Mouse (Mus musculus): Measurements from ENCODE around the gene Rps6ka2. TPM values are rescaled to one million over a fixed set of nuclear protein-coding genes. Genes with fewer than 3 reads are reported as not detected.

Rps6ka2 gene
- polyA plus RNA-seq, 1 experiment: 28.2 TPM

GRCm38 (mm10) chr17:7197121-7197925, 27.4 kb downstream of the Rps6ka2 start:
- H3K79me2 ChIP-seq (ENCODE audit: control insufficient read depth, insufficient read depth): peaks cover 86% of the 10 kb centered on the region
- no peaks in the 10 kb centered on the region for H3K27me3 ChIP-seq (ENCODE audit: control insufficient read depth, insufficient read depth, insufficient read length)
- H3K79me3 ChIP-seq (ENCODE audit: low read depth): peaks cover 45% of the 10 kb centered on the region
- no peaks in the 10 kb centered on the region for H3K36me3 ChIP-seq (ENCODE audit: control insufficient read depth, insufficient read depth)
- TF ChIP-seq MYOD1 (IDR thresholded peaks at IDR 0.05; ENCODE audit: control insufficient read depth, insufficient read length, low read depth): no peak
- TF ChIP-seq MYOG (IDR thresholded peaks at IDR 0.05; ENCODE audit: control insufficient read depth, extremely low read depth, insufficient read length): no peak
- TF ChIP-seq CTCF (IDR thresholded peaks at IDR 0.05; ENCODE audit: control insufficient read depth, insufficient read depth, insufficient read length): no peak
- no peak for TF ChIP-seq CEBPB (IDR thresholded peaks at IDR 0.05; ENCODE audit: low read depth)
- TF ChIP-seq MAX (IDR thresholded peaks at IDR 0.05): no peak
- H3K4me3 ChIP-seq (ENCODE audit: insufficient read depth, poor library complexity, severe bottlenecking): no peak overlapping the region
- H3ac ChIP-seq (ENCODE audit: control insufficient read depth, insufficient read length, low read depth): no peak overlapping the region

GRCm38 (mm10) chr17:7204771-7205406, 35.0 kb downstream of the Rps6ka2 start:
- Histone ChIP-seq H3K79me2 (ENCODE audit: control insufficient read depth, insufficient read depth) (peaks cover 76% of the 10 kb centered on the region), H3K27me3 (ENCODE audit: control insufficient read depth, insufficient read depth, insufficient read length) (no peaks in the 10 kb centered on the region), H3ac (ENCODE audit: control insufficient read depth, insufficient read length, low read depth) (no peak overlapping the region), H3K4me3 (ENCODE audit: insufficient read depth, poor library complexity, severe bottlenecking) (no peak overlapping the region), H3K79me3 (ENCODE audit: low read depth) (peaks cover 41% of the 10 kb centered on the region), H3K36me3 (ENCODE audit: control insufficient read depth, insufficient read depth) (peaks cover 4% of the 10 kb centered on the region)
- peak; percentile 76 for TF ChIP-seq MYOD1 (IDR thresholded peaks at IDR 0.05; ENCODE audit: control insufficient read depth, insufficient read length, low read depth)
- no peak for TF ChIP-seq CTCF (IDR thresholded peaks at IDR 0.05; ENCODE audit: control insufficient read depth, insufficient read depth, insufficient read length)
- no peak for TF ChIP-seq USF1 (IDR thresholded peaks at IDR 0.05; ENCODE audit: low read depth)
- no peak for TF ChIP-seq CEBPB (IDR thresholded peaks at IDR 0.05; ENCODE audit: low read depth)
- TF ChIP-seq MYOG (IDR thresholded peaks at IDR 0.05; ENCODE audit: control insufficient read depth, extremely low read depth, insufficient read length): no peak
- TF ChIP-seq FOSL1 (IDR thresholded peaks at IDR 0.05; ENCODE audit: insufficient read depth, low read length, poor library complexity, severe bottlenecking): no peak

- H3ac ChIP-seq (ENCODE audit: control insufficient read depth, insufficient read length, low read depth): no peak overlapping the region
- H3K36me3 ChIP-seq (ENCODE audit: control insufficient read depth, insufficient read depth): peaks cover 4% of the 10 kb centered on the region
- TF ChIP-seq MYOG (IDR thresholded peaks at IDR 0.05; ENCODE audit: control insufficient read depth, extremely low read depth, insufficient read length) (no peak), CTCF (IDR thresholded peaks at IDR 0.05; ENCODE audit: control insufficient read depth, insufficient read depth, insufficient read length) (no peak), FOSL1 (IDR thresholded peaks at IDR 0.05; ENCODE audit: insufficient read depth, low read length, poor library complexity, severe bottlenecking) (no peak), MAX (IDR thresholded peaks at IDR 0.05) (no peak), MYOD1 (IDR thresholded peaks at IDR 0.05; ENCODE audit: control insufficient read depth, insufficient read length, low read depth) (no peak), USF1 (IDR thresholded peaks at IDR 0.05; ENCODE audit: low read depth) (no peak), CEBPB (IDR thresholded peaks at IDR 0.05; ENCODE audit: low read depth) (no peak)
- H3K4me3 ChIP-seq (ENCODE audit: insufficient read depth, poor library complexity, severe bottlenecking): no peak overlapping the region
- H3K79me2 ChIP-seq (ENCODE audit: control insufficient read depth, insufficient read depth): peaks cover 86% of the 10 kb centered on the region
- peaks cover 45% of the 10 kb centered on the region for H3K79me3 ChIP-seq (ENCODE audit: low read depth)
- no peaks in the 10 kb centered on the region for H3K27me3 ChIP-seq (ENCODE audit: control insufficient read depth, insufficient read depth, insufficient read length)
Observed at GRCm38 (mm10) chr17:7206434-7207145, 36.7 kb downstream of the Rps6ka2 start.

GRCm38 (mm10) chr17:7210648-7211047, 40.7 kb downstream of the Rps6ka2 start:
- Histone ChIP-seq H3K36me3 (ENCODE audit: control insufficient read depth, insufficient read depth) (peaks cover 4% of the 10 kb centered on the region), H3ac (ENCODE audit: control insufficient read depth, insufficient read length, low read depth) (no peak overlapping the region), H3K79me3 (ENCODE audit: low read depth) (peaks cover 43% of the 10 kb centered on the region), H3K79me2 (ENCODE audit: control insufficient read depth, insufficient read depth) (peaks cover 91% of the 10 kb centered on the region), H3K4me3 (ENCODE audit: insufficient read depth, poor library complexity, severe bottlenecking) (no peak overlapping the region), H3K27me3 (ENCODE audit: control insufficient read depth, insufficient read depth, insufficient read length) (no peaks in the 10 kb centered on the region)
- TF ChIP-seq USF1 (IDR thresholded peaks at IDR 0.05; ENCODE audit: low read depth) (no peak), MYOD1 (IDR thresholded peaks at IDR 0.05; ENCODE audit: control insufficient read depth, insufficient read length, low read depth) (no peak), FOSL1 (IDR thresholded peaks at IDR 0.05; ENCODE audit: insufficient read depth, low read length, poor library complexity, severe bottlenecking) (no peak), MAX (IDR thresholded peaks at IDR 0.05) (no peak), CEBPB (IDR thresholded peaks at IDR 0.05; ENCODE audit: low read depth) (no peak), MYOG (IDR thresholded peaks at IDR 0.05; ENCODE audit: control insufficient read depth, extremely low read depth, insufficient read length) (no peak), CTCF (IDR thresholded peaks at IDR 0.05; ENCODE audit: control insufficient read depth, insufficient read depth, insufficient read length) (no peak)

- peaks cover 4% of the 10 kb centered on the region for H3K36me3 ChIP-seq (ENCODE audit: control insufficient read depth, insufficient read depth)
- TF ChIP-seq MYOD1 (IDR thresholded peaks at IDR 0.05; ENCODE audit: control insufficient read depth, insufficient read length, low read depth) (no peak), USF1 (IDR thresholded peaks at IDR 0.05; ENCODE audit: low read depth) (no peak), FOSL1 (IDR thresholded peaks at IDR 0.05; ENCODE audit: insufficient read depth, low read length, poor library complexity, severe bottlenecking) (no peak), CEBPB (IDR thresholded peaks at IDR 0.05; ENCODE audit: low read depth) (no peak), CTCF (IDR thresholded peaks at IDR 0.05; ENCODE audit: control insufficient read depth, insufficient read depth, insufficient read length) (no peak), MYOG (IDR thresholded peaks at IDR 0.05; ENCODE audit: control insufficient read depth, extremely low read depth, insufficient read length) (no peak), MAX (IDR thresholded peaks at IDR 0.05) (no peak)
- H3ac ChIP-seq (ENCODE audit: control insufficient read depth, insufficient read length, low read depth): no peak overlapping the region
- no peaks in the 10 kb centered on the region for H3K27me3 ChIP-seq (ENCODE audit: control insufficient read depth, insufficient read depth, insufficient read length)
- peaks cover 39% of the 10 kb centered on the region for H3K79me3 ChIP-seq (ENCODE audit: low read depth)
- H3K79me2 ChIP-seq (ENCODE audit: control insufficient read depth, insufficient read depth): peaks cover 95% of the 10 kb centered on the region
- H3K4me3 ChIP-seq (ENCODE audit: insufficient read depth, poor library complexity, severe bottlenecking): no peak overlapping the region
Observed at GRCm38 (mm10) chr17:7211893-7212292, 42.0 kb downstream of the Rps6ka2 start.

Measured in C2C12 (cell line).